Mouse (Mus musculus) CD4-positive, CD25-positive, alpha-beta regulatory T cell (primary cell): ENCODE data around the gene Cryba2. TPM values are rescaled to one million over a fixed set of nuclear protein-coding genes. Genes with fewer than 3 reads are reported as not detected.

Source experiments
- polyA plus RNA-seq: library from polyadenylated mRNA; unstranded; fragments of 100-300 nt; shearing (Covaris generic); gene quantifications from one replicate; pipeline ENCODE4 v1.2.1, GENCODE M21; 2017

The Cryba2 gene
- not detected for polyA plus RNA-seq

DNA sequence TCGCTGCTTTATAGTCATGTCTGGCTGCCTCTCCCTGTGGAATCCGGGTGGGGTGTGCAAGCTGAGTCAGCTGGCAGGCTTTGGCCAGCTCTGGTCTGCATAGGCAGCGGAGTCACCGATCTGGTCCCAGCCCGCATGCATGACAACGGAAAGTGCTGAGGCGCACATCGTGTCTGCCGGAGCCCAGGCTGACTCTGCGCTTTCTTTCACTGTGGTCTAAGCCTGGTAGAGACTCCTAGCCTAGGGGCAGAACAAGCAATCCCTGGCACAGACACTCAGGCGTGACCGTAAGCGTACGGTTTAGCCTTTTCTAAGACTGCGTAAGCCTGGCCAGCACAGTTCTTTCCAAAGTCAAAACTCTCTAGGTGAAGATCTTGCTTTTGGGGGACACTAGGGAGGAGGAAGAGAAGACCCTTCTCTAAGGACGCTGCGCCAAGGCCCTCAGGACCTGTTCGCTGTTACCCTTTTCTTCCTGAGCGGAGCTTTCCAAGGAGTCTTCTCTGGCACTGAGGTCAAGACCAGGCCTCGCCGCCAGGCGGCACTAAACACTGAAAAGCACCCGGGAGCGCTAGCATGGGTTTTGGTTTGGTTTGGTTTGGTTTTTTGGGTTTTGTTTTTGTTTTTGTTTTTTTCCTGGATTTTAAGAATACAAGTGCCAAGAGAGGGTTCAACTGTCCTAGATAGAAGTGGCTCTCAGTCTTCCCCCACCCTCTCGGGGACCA, at the start of gene Cryba2:
Gene Cryba2 (minus strand): TSS at position 10 of the 722 bp plus-strand sequence.

GRCm38 (mm10) chr1:74935402-74935801, 42.5 kb upstream of the Cryba2 start, which contains the start of gene Cfap65:
TSS of gene Cfap65 (minus strand) at chr1:74935599.

DNA sequence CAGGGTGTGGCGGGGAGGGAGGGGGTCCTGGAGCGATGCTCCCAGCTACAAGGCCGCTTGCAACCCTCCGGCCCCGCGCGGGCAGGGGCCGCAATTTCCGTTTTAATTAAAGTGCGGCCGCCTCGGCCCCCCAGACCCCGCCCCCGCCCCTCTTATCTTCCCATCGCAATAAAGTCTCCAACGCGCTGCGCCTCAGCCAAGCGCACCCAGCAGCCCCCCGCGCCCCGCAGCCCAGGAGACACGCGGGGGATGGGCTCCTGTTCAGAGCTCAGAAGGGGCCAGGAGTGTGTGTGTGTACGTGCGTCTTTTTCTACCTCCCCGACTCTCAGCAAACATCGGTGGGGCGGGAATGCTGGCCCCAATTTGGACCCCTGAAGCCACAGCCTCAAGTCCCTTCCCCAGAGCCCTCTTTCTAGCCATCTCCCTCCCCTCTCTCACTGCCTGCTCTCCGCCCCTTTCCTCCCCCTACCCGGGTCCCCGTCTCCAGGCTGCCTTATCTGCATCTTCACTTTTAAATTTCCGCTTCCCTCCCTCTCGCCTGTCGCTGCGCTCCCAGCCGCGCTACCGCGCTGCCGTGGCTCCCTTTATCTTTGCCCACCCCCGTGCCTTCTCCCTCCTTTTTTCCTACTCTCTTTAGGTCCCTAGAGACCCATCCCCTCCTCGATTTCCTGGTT, 7.4 kb downstream of the Cryba2 start, which contains the start of gene Fev:
Gene Fev (minus strand): TSS at position 51 of the 674 bp plus-strand sequence.

DNA sequence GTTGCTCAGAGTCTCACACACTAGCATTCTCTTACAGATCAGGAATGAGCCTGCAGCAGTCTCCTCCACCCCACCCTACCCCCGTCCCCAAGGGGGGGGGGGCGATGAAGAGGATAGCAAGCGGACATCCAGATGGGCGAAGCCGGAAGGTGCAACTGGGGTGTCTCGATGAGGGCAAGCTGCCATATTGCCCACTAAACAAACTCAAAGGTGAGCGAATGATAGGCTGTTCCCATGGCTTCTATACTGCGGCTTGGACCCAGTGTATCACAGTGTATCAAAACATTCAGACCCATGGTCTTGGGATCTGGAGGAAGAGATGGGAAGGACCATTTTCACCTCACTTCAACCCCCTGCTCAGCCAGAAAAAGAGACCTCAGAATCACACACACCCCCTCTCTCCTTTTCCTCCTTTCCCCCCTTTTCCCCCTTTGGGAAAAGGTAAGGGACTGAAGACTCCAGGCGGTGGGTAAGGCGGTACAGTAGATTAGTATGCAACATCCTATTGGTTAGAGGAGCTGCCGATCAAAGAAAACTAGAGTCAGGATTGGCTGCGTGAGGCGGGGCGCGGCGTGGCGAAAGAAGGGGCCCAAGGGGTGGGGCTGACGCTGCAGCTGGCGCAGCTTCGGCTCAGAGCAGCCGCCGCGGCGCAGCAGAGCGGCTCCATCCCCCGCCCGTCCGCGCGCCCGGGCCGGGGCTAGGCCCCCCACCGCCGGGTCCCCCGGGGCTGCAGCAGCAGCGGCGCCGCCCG, 38.5 kb downstream of the Cryba2 start, which contains the start of gene Cdk5r2:
Gene Cdk5r2 (plus strand): TSS at position 629 of the 751 bp plus-strand sequence.

Other genes with a start within 250 kb of the Cryba2 start
- 32.5 TPM for gene Ttll4, start 231.4 kb downstream of the Cryba2 start, polyA plus RNA-seq
- gene Cyp27a1, start 179.6 kb downstream of the Cryba2 start, polyA plus RNA-seq, result 0.39 TPM
- gene Prkag3, start 143.9 kb downstream of the Cryba2 start, polyA plus RNA-seq, result not detected
- gene Wnt6, start 121.3 kb downstream of the Cryba2 start, polyA plus RNA-seq, result not detected
- gene Wnt10a, start 101.6 kb downstream of the Cryba2 start, polyA plus RNA-seq, result 2.3 TPM
- gene Cdk5r2, start 38.2 kb downstream of the Cryba2 start, polyA plus RNA-seq, result not detected
- gene Fev, start 7.7 kb downstream of the Cryba2 start, polyA plus RNA-seq, result not detected
- gene Cfap65, start 42.5 kb upstream of the Cryba2 start, polyA plus RNA-seq, result not detected
- gene Ihh, start 58.5 kb upstream of the Cryba2 start, polyA plus RNA-seq, result not detected
- gene Nhej1, start 232.1 kb upstream of the Cryba2 start, polyA plus RNA-seq, result 8.1 TPM
- 0.25 TPM for gene Slc23a3, start 240.7 kb upstream of the Cryba2 start, polyA plus RNA-seq
- 178 TPM for gene Cnppd1, start 249.6 kb upstream of the Cryba2 start, polyA plus RNA-seq
- gene Retreg2, start 249.6 kb upstream of the Cryba2 start, polyA plus RNA-seq, result 113 TPM